Mouse (Mus musculus): Measurements from ENCODE around the gene Olfr965. TPM values are rescaled to one million over a fixed set of nuclear protein-coding genes. Genes with fewer than 3 reads are reported as not detected.

Olfr965 gene
- polyA plus RNA-seq (2015; fragmentation: Illumina TruSeq; extraction: RNeasy Lipid Tissue Mini Kit (QIAGEN cat#74804); ENCODE audit: insufficient read depth, low read depth, low replicate concordance), result not detected

DNA sequence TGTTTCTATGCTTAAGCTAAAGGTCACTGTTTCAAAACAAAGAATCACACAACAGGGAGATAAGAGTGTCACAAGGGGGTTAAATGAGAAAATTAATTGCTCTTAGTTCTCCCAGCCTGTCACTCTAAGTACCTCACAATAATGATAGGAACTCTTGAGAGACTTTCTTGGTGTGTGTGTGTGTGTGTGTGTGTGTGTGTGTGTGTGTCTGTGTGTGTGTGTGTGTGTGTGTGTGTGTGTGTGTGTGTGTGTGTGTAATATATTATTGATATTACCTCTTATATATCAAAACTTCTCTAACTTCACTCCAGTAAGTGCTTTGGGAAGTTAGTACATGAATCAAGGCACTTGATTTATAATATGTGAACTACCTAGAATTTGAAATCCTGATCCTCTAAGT, at the start of gene Olfr965:
Gene Olfr965, plus strand, starts transcription at position 301 of the 400 bp plus-strand sequence.

GRCm38 (mm10) chr9:39666905-39667304, 44.2 kb upstream of the Olfr965 start, which contains the start of gene Olfr963:
TSS of gene Olfr963 (plus strand) at chr9:39667205.

DNA sequence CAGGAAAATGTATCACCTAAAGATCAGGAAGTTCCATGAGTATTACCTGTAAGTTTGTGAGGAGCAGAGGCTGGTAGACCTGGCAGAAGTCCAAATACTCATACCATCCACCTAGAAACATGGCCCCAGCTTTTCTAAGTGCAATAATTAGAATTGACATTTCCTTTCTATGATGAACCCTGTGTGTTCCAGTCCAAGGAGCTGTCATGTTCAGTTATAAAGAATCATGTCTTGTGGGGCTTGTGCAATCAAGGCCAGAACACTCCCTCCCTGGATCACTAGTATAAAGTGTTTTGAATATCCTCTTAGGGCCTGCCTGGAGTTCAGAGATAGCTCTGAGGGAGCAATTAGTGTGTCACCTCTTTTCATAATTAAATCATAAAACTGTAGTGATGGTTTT, 4.1 kb upstream of the Olfr965 start, which contains the start of gene Olfr149:
Gene Olfr149, minus strand, starts transcription at position 101 of the 400 bp plus-strand sequence.

DNA sequence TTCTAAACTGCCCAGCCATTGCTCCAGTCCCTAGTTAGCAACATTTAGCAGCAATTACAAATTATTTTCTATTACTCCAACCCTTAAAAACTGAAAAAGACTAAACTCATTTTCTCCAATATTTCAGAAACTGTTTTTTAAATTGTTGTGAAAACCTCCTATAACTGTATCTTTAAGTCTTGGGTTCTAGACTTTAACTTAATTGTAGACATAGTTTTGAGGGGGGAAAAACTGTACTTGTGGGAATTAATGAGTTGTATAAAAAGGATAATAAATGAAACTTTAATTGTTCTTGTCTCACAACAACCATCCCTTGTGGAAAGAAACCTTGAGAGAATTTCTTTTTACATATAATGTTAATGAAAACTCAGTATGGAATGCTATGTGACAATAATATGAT, 19.5 kb downstream of the Olfr965 start, which contains the start of gene Olfr150:
Gene Olfr150, plus strand, starts transcription at position 301 of the 400 bp plus-strand sequence.

DNA sequence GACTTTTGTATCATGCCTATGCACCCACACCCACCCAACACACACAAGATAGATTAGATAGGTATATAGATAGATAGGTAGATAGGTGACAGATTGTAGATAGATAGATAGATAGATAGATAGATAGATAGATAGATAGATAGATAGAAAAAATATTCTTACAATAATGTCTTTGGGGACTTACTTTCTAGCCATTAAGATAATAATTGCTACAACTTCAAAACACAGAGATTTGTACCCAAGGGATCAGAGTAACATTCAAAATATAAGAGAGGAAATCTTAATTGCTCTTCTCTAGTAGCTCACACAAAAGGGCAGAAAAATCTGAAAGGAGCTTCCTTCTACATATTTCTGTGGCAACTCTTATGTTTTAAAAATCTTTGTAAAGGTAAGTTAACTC, 34.8 kb downstream of the Olfr965 start, which contains the start of gene Olfr967:
Gene Olfr967, plus strand, starts transcription at position 301 of the 400 bp plus-strand sequence.

Other genes with a start within 250 kb of the Olfr965 start
- not detected for gene Olfr955, start 239.4 kb upstream of the Olfr965 start, polyA plus RNA-seq (2015; fragmentation: Illumina TruSeq; extraction: RNeasy Lipid Tissue Mini Kit (QIAGEN cat#74804); ENCODE audit: insufficient read depth, low read depth, low replicate concordance)
- gene Olfr44, start 217.4 kb upstream of the Olfr965 start, polyA plus RNA-seq (2015; fragmentation: Illumina TruSeq; extraction: RNeasy Lipid Tissue Mini Kit (QIAGEN cat#74804); ENCODE audit: insufficient read depth, low read depth, low replicate concordance), result not detected
- gene Olfr957, start 195.5 kb upstream of the Olfr965 start, polyA plus RNA-seq (2015; fragmentation: Illumina TruSeq; extraction: RNeasy Lipid Tissue Mini Kit (QIAGEN cat#74804); ENCODE audit: insufficient read depth, low read depth, low replicate concordance), result not detected
- gene Olfr958, start 157.3 kb upstream of the Olfr965 start, polyA plus RNA-seq (2015; fragmentation: Illumina TruSeq; extraction: RNeasy Lipid Tissue Mini Kit (QIAGEN cat#74804); ENCODE audit: insufficient read depth, low read depth, low replicate concordance), result not detected
- not detected for gene Olfr959, start 135.8 kb upstream of the Olfr965 start, polyA plus RNA-seq (2015; fragmentation: Illumina TruSeq; extraction: RNeasy Lipid Tissue Mini Kit (QIAGEN cat#74804); ENCODE audit: insufficient read depth, low read depth, low replicate concordance)
- 2.0 TPM for gene AW551984, start 107.0 kb upstream of the Olfr965 start, polyA plus RNA-seq (2015; fragmentation: Illumina TruSeq; extraction: RNeasy Lipid Tissue Mini Kit (QIAGEN cat#74804); ENCODE audit: insufficient read depth, low read depth, low replicate concordance)
- gene Olfr148, start 100.7 kb upstream of the Olfr965 start, polyA plus RNA-seq (2015; fragmentation: Illumina TruSeq; extraction: RNeasy Lipid Tissue Mini Kit (QIAGEN cat#74804); ENCODE audit: insufficient read depth, low read depth, low replicate concordance), result not detected
- gene Olfr960, start 90.0 kb upstream of the Olfr965 start, polyA plus RNA-seq (2015; fragmentation: Illumina TruSeq; extraction: RNeasy Lipid Tissue Mini Kit (QIAGEN cat#74804); ENCODE audit: insufficient read depth, low read depth, low replicate concordance), result not detected
- gene Olfr961, start 66.3 kb upstream of the Olfr965 start, polyA plus RNA-seq (2015; fragmentation: Illumina TruSeq; extraction: RNeasy Lipid Tissue Mini Kit (QIAGEN cat#74804); ENCODE audit: insufficient read depth, low read depth, low replicate concordance), result not detected
- not detected for gene Olfr963, start 44.1 kb upstream of the Olfr965 start, polyA plus RNA-seq (2015; fragmentation: Illumina TruSeq; extraction: RNeasy Lipid Tissue Mini Kit (QIAGEN cat#74804); ENCODE audit: insufficient read depth, low read depth, low replicate concordance)
- gene Olfr149, start 4.2 kb upstream of the Olfr965 start, polyA plus RNA-seq (2015; fragmentation: Illumina TruSeq; extraction: RNeasy Lipid Tissue Mini Kit (QIAGEN cat#74804); ENCODE audit: insufficient read depth, low read depth, low replicate concordance), result not detected
- gene Olfr150, start 19.6 kb downstream of the Olfr965 start, polyA plus RNA-seq (2015; fragmentation: Illumina TruSeq; extraction: RNeasy Lipid Tissue Mini Kit (QIAGEN cat#74804); ENCODE audit: insufficient read depth, low read depth, low replicate concordance), result not detected
- gene Olfr967, start 34.9 kb downstream of the Olfr965 start, polyA plus RNA-seq (2015; fragmentation: Illumina TruSeq; extraction: RNeasy Lipid Tissue Mini Kit (QIAGEN cat#74804); ENCODE audit: insufficient read depth, low read depth, low replicate concordance), result not detected
- not detected for gene Olfr968, start 71.9 kb downstream of the Olfr965 start, polyA plus RNA-seq (2015; fragmentation: Illumina TruSeq; extraction: RNeasy Lipid Tissue Mini Kit (QIAGEN cat#74804); ENCODE audit: insufficient read depth, low read depth, low replicate concordance)
- not detected for gene Olfr969, start 79.6 kb downstream of the Olfr965 start, polyA plus RNA-seq (2015; fragmentation: Illumina TruSeq; extraction: RNeasy Lipid Tissue Mini Kit (QIAGEN cat#74804); ENCODE audit: insufficient read depth, low read depth, low replicate concordance)
- gene Olfr970, start 97.5 kb downstream of the Olfr965 start, polyA plus RNA-seq (2015; fragmentation: Illumina TruSeq; extraction: RNeasy Lipid Tissue Mini Kit (QIAGEN cat#74804); ENCODE audit: insufficient read depth, low read depth, low replicate concordance), result not detected
- not detected for gene Olfr971, start 125.5 kb downstream of the Olfr965 start, polyA plus RNA-seq (2015; fragmentation: Illumina TruSeq; extraction: RNeasy Lipid Tissue Mini Kit (QIAGEN cat#74804); ENCODE audit: insufficient read depth, low read depth, low replicate concordance)
- gene Olfr972, start 155.1 kb downstream of the Olfr965 start, polyA plus RNA-seq (2015; fragmentation: Illumina TruSeq; extraction: RNeasy Lipid Tissue Mini Kit (QIAGEN cat#74804); ENCODE audit: insufficient read depth, low read depth, low replicate concordance), result not detected
- gene Olfr229, start 196.0 kb downstream of the Olfr965 start, polyA plus RNA-seq (2015; fragmentation: Illumina TruSeq; extraction: RNeasy Lipid Tissue Mini Kit (QIAGEN cat#74804); ENCODE audit: insufficient read depth, low read depth, low replicate concordance), result not detected
- gene Olfr974, start 226.1 kb downstream of the Olfr965 start, polyA plus RNA-seq (2015; fragmentation: Illumina TruSeq; extraction: RNeasy Lipid Tissue Mini Kit (QIAGEN cat#74804); ENCODE audit: insufficient read depth, low read depth, low replicate concordance), result not detected
- gene Olfr975, start 240.7 kb downstream of the Olfr965 start, polyA plus RNA-seq (2015; fragmentation: Illumina TruSeq; extraction: RNeasy Lipid Tissue Mini Kit (QIAGEN cat#74804); ENCODE audit: insufficient read depth, low read depth, low replicate concordance), result not detected
- not detected for gene Olfr976, start 249.8 kb downstream of the Olfr965 start, polyA plus RNA-seq (2015; fragmentation: Illumina TruSeq; extraction: RNeasy Lipid Tissue Mini Kit (QIAGEN cat#74804); ENCODE audit: insufficient read depth, low read depth, low replicate concordance)